Mouse (Mus musculus): ENCODE results near the gene Stat2.

DNA sequence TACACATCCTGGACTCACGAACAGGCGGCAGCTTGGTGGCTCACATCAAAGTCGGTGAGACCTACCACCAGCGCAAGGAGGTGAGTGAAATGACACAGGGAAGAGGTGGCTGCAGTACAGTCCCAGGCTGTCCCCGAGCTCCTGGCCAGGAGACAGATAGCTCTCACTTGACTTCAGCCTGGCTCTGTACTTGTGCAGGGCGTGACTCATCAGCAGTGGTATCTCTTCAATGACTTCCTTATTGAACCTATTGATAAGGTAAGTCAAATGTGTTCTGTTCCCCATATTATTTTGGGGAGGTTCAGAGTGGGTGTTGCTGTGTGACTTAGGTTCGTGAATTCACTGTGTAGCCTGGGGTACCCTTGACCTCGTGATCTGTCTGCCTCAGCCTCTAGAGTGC lies 45.2 kb downstream of the Stat2 start:
- TF ChIP-seq CTCF (IDR thresholded peaks at IDR 0.05; ENCODE audit: insufficient read depth, low read length) (no peak), POLR2A (IDR thresholded peaks at IDR 0.05; ENCODE audit: borderline replicate concordance, extremely low read depth, low read depth, low read length) (no peak)
